ENCODE assay signal across 10 mouse cellular contexts in genomic region chr10:5264418-5264817, GRCm38 (mm10).
DNase-seq lines count a peak whose midpoint lies in the region; ATAC-seq lines count a peak whose summit lies in the region.
"Had no signal": no experiment of that assay in that cellular context is flagged by ENCODE, and none has a peak within 500 bp of the region (broad histone marks: within the 10 kb centered on the region; RNA-seq: fewer than 3 reads in every experiment).

No protein-coding gene starts in this region.

- H3K9ac ChIP-seq in limb, embryonic 13.5 days = no peak overlapping the region
- no peak overlapping the region for H3K9ac ChIP-seq in neural tube, embryonic 14.5 days (replicated peaks; ENCODE audit: low read depth, low read length)

- H3K4me3 ChIP-seq in limb, embryonic 13.5 days = no peak overlapping the region
- no peak overlapping the region for H3K4me3 ChIP-seq in limb, embryonic 10.5 days
- H3K4me3 ChIP-seq in neural tube, embryonic 14.5 days (ENCODE audit: low read depth, low read length) = no peak overlapping the region
- H3K4me3 ChIP-seq: heart, embryonic 10.5 days had no signal

- H3K4me1 ChIP-seq in limb, embryonic 13.5 days = no peaks in the 10 kb centered on the region
- no peaks in the 10 kb centered on the region for H3K4me1 ChIP-seq in limb, embryonic 10.5 days
- H3K4me1 ChIP-seq in neural tube, embryonic 14.5 days (ENCODE audit: control insufficient read depth, insufficient read depth, low read length) = no peaks in the 10 kb centered on the region
- H3K4me1 ChIP-seq: heart, embryonic 10.5 days had no signal

- H3K27me3 ChIP-seq in limb, embryonic 13.5 days = no peaks in the 10 kb centered on the region
- H3K27me3 ChIP-seq in limb, embryonic 10.5 days (ENCODE audit: low read depth, poor library complexity, severe bottlenecking) = no peaks in the 10 kb centered on the region
- H3K27me3 ChIP-seq in neural tube, embryonic 14.5 days (ENCODE audit: control insufficient read depth, insufficient read depth, low read length) = no peaks in the 10 kb centered on the region

- H3K36me3 ChIP-seq in limb, embryonic 13.5 days = peaks cover 22% of the 10 kb centered on the region
- no peaks in the 10 kb centered on the region; the same call in 1 of the 2 replicates for H3K36me3 ChIP-seq in limb, embryonic 10.5 days
- H3K36me3 ChIP-seq in neural tube, embryonic 14.5 days (ENCODE audit: control insufficient read depth, insufficient read depth, low read length) = no peaks in the 10 kb centered on the region

- DNase-seq in gastrocnemius, adult 18-20 months (ENCODE audit: low spot score) = peak; percentile 28
- DNase-seq in gastrocnemius, postnatal 10 days = no peak
- DNase-seq in limb, embryonic 10.5 days (ENCODE audit: low spot score) = no peak
- peak; percentile 7 to 13 for DNase-seq in frontal cortex, postnatal 25 days (ENCODE audit: low spot score in 2 of 2)
- DNase-seq in lung, postnatal 25 days (ENCODE audit: low spot score) = no peak
- DNase-seq in kidney, adult 8-10 months = no peak
- DNase-seq: thymus, adult 2 months had no signal

- WGBS in limb, embryonic 13.5 days = 72% methylated on average over 10 of the region's 10 CpGs
- WGBS in limb, embryonic 10.5 days = 85% methylated on average over 10 of the region's 10 CpGs
- WGBS in neural tube, embryonic 14.5 days = 56% methylated on average over 10 of the region's 10 CpGs

- no peak overlapping the region for H3K4me2 ChIP-seq in limb, embryonic 13.5 days (replicated peaks)
- H3K4me2 ChIP-seq in neural tube, embryonic 14.5 days (ENCODE audit: low read depth, low read length) = no peak overlapping the region

- ATAC-seq in limb, embryonic 13.5 days (ENCODE audit: low FRiP score, low read depth) = peak; percentile 28; the same call in 1 of the 2 replicates
- ATAC-seq in neural tube, embryonic 14.5 days (ENCODE audit: low read depth) = peak; percentile 60; the same call in 1 of the 2 replicates

- no peaks in the 10 kb centered on the region for H3K9me3 ChIP-seq in limb, embryonic 13.5 days
- no peaks in the 10 kb centered on the region for H3K9me3 ChIP-seq in limb, embryonic 10.5 days (replicated peaks)
- no peaks in the 10 kb centered on the region for H3K9me3 ChIP-seq in neural tube, embryonic 14.5 days (ENCODE audit: control insufficient read depth, low read length)
- H3K9me3 ChIP-seq: heart, embryonic 10.5 days had no signal

- H3K27ac ChIP-seq in limb, embryonic 13.5 days = no peak overlapping the region
- no peak overlapping the region for H3K27ac ChIP-seq in limb, embryonic 10.5 days
- H3K27ac ChIP-seq in neural tube, embryonic 14.5 days (ENCODE audit: low read depth, low read length) = no peak overlapping the region
- H3K27ac ChIP-seq: heart, embryonic 10.5 days had no signal

Comparison
In these comparisons a context has a peak if more than half of its experiments do, and no peak if none do; other contexts are left out.
1. DNase-seq: peak in gastrocnemius, adult 18-20 months (single experiment) and frontal cortex, postnatal 25 days (2 of 2); none in gastrocnemius, postnatal 10 days (single experiment), limb, embryonic 10.5 days (single experiment), lung, postnatal 25 days (single experiment) and kidney, adult 8-10 months (0 of 2).